Mouse (Mus musculus) heart, embryonic 12.5 days (tissue): Measurements from ENCODE around the gene Cenpb. TPM values are rescaled to one million over a fixed set of nuclear protein-coding genes. Genes with fewer than 3 reads are reported as not detected.
A peak's percentile ranks its signal among the peaks of the same experiment; 100 is the strongest.
"Not testable (repeated sequence)": the region's sequence is repeated elsewhere in the genome, so short reads cannot be mapped to it uniquely, and the experiment has no call there.

Source experiments
- ATAC-seq: fragments of 200-750 bp; cut with Nextera tagmentation; 2 replicates; pipeline ENCODE4 v1.8.0; 2017; ENCODE audit warnings: moderate TSS enrichment, moderate library complexity; ENCODE audit not compliant: insufficient number of reproducible peaks, low FRiP score
- H3K27ac ChIP-seq: fragments of 300-500 bp; sonication (generic); 2 replicates; pipeline ENCODE4 v1.5.1; 2016; ENCODE audit warnings: mild to moderate bottlenecking, moderate library complexity; ENCODE audit not compliant: poor library complexity, severe bottlenecking
- H3K27me3 ChIP-seq: fragments of 300-500 bp; sonication (generic); replicated peaks from 2 replicates; pipeline ENCODE4 v1.6.1; 2016; ENCODE audit warnings: mild to moderate bottlenecking, moderate library complexity
- H3K36me3 ChIP-seq: fragments of 300-500 bp; sonication (generic); 2 replicates; pipeline ENCODE4 v1.6.1; 2016; ENCODE audit warnings: mild to moderate bottlenecking, moderate library complexity
- H3K4me1 ChIP-seq: fragments of 300-500 bp; sonication (generic); replicated peaks from 2 replicates; pipeline ENCODE4 v1.6.1; 2016; ENCODE audit warnings: mild to moderate bottlenecking
- H3K4me2 ChIP-seq: fragments of 300-500 bp; sonication (generic); 2 replicates; pipeline ENCODE4 v1.6.1; 2016; ENCODE audit warnings: mild to moderate bottlenecking, moderate library complexity
- H3K4me3 ChIP-seq: fragments of 300-500 bp; sonication (generic); 2 replicates; pipeline ENCODE4 v1.5.1; 2016; ENCODE audit warnings: mild to moderate bottlenecking
- H3K9ac ChIP-seq: fragments of 300-500 bp; sonication (generic); 2 replicates; pipeline ENCODE4 v1.6.1; 2016; ENCODE audit warnings: mild to moderate bottlenecking, moderate library complexity
- H3K9me3 ChIP-seq: fragments of 300-500 bp; sonication (generic); replicated peaks from 2 replicates; pipeline ENCODE4 v1.6.1; 2016; ENCODE audit warnings: mild to moderate bottlenecking, moderate library complexity
- WGBS: fragments of 180-500 bp; shearing (Covaris S2); methylation state at CpG from one replicate; pipeline ENCODE4 v1.1.7; 2016; 5-methylcytosine and 5-hydroxymethylcytosine counted together
- polyA plus RNA-seq: library from polyadenylated mRNA; unstranded; fragments of >200 nt; fragmentation: Nextera tagmentation; extraction: Ambion mirVana; gene quantifications from 2 replicates; pipeline ENCODE4 v1.2.1, GENCODE M21; 2016

Cenpb gene
- polyA plus RNA-seq = 6.9 and 7.2 TPM in 2 replicates

DNA sequence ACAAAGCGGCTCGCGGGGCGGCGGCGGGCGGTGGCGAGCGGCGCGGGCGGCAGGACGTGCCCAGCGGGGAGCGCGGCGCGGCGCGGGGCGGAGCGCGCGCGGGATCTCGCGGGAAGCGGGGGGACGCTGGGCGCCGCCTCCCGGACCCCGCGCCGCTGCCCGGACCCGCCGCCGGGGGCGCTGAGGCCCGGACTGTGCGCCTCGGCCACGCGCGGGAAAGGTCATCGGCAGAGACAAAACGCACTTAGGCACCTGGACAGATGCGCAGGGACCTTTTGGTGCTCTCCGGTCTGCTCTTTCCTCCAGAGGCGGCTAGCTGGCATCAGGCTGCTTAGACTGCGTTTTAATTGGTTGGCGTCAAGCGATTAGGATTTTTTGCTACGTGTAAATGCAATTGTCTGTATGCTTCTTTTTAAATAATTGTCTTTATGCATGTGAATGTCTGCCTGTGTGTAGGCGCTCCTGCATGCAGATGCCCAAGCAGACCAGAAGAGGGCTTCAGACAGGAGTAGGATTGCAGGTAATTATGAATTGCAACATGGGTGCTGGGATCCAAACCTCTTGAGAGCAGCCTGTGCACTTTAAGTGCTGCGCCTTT lies at the start of gene Cenpb:
Cenpb (minus strand) TSS at position 78 of the 598 bp plus-strand sequence.
- Histone ChIP-seq H3K4me3 (peak within 1 kb of the TSS; percentile 87), H3K36me3 (peaks cover 22% of the 10 kb centered on the region), H3K9me3 (no peaks in the 10 kb centered on the region), H3K27ac (peak within 1 kb of the TSS; percentile 82), H3K4me1 (peaks cover 33% of the 10 kb centered on the region), H3K4me2 (peak within 1 kb of the TSS; percentile 95), H3K9ac (peak within 1 kb of the TSS; percentile 91), H3K27me3 (no peaks in the 10 kb centered on the region)
- ATAC-seq = peak; percentile 80
- WGBS = 9% methylated on average over 57 of the region's 57 CpGs

DNA sequence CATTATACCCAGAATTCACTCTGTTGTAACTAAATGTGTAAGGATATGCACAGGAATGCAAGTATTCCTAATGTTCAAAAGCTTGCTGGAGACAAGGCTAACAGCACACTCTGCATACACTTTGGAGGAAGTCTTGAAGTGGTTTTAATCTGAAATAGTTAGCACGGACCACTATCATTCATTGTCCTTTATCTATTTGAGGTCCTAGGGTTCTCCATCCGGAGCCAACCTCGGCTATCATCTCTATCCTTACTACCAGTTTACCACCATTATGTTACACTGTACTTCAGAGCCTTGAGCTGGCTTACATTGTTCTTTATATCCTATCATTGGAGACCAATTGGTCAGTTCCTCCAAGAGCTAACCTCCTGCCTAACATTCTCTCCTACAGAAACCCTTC lies 47.4 kb upstream of the Cenpb start:
- no peak overlapping the region for H3K9ac ChIP-seq
- no peak overlapping the region for H3K4me2 ChIP-seq
- H3K4me1 ChIP-seq = peaks cover 4% of the 10 kb centered on the region
- no peaks in the 10 kb centered on the region for H3K9me3 ChIP-seq
- no peak for ATAC-seq
- H3K27me3 ChIP-seq = no peaks in the 10 kb centered on the region
- H3K4me3 ChIP-seq = no peak overlapping the region
- 75% methylated on average over 3 of the region's 3 CpGs for WGBS
- H3K27ac ChIP-seq = no peak overlapping the region
- no peaks in the 10 kb centered on the region for H3K36me3 ChIP-seq

DNA sequence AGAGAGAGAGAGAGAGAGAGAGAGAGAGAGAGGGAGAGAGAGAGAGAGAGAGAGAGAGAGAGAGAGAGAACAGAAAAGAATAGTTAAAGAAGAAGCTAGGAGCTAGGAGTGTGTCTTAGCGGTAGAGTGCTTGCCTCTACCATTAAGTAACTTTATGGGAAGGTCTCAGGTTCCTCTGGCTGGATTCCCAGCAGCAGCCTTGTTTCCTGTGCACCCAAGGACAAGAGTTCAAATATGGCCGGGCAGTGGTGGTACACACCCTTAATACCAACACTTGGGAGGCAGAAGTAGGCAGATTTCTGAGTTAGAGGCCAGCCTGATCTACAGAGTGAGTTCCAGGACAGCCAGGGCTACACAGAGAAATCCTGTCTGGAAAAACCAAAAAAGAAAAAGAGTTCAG lies 46.8 kb upstream of the Cenpb start:
- H3K4me3 ChIP-seq, H3K36me3 ChIP-seq, ATAC-seq, H3K9me3 ChIP-seq, H3K9ac ChIP-seq, H3K27me3 ChIP-seq, H3K4me1 ChIP-seq, H3K27ac ChIP-seq, H3K4me2 ChIP-seq: not testable (repeated sequence)
- WGBS = 69% methylated on average over 2 of the region's 2 CpGs

DNA sequence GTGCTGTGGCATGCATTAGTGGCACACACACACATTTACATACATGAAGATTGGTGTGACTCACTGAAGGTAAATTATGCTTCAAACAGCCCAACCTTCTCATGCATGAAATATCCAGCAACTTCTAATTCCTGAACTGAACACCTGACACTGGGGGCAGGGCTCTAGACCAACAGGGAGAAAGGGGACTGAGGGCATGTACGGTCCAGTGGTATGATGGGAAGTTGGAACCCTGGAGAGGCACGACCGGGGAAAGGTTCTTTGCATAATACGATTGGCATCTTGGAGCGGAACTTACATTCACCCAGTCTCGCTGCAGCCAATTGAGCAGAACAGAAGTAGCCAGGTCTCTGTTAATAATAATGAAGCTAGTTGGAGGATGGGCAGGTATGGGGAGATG lies 45.3 kb upstream of the Cenpb start:
- no peak for ATAC-seq
- Histone ChIP-seq H3K4me3 (no peak overlapping the region), H3K27me3 (no peaks in the 10 kb centered on the region), H3K9ac (no peak overlapping the region), H3K4me2 (no peak overlapping the region), H3K4me1 (peaks cover 9% of the 10 kb centered on the region), H3K27ac (no peak overlapping the region), H3K36me3 (no peaks in the 10 kb centered on the region), H3K9me3 (no peaks in the 10 kb centered on the region)
- 87% methylated on average over 6 of the region's 6 CpGs for WGBS

DNA sequence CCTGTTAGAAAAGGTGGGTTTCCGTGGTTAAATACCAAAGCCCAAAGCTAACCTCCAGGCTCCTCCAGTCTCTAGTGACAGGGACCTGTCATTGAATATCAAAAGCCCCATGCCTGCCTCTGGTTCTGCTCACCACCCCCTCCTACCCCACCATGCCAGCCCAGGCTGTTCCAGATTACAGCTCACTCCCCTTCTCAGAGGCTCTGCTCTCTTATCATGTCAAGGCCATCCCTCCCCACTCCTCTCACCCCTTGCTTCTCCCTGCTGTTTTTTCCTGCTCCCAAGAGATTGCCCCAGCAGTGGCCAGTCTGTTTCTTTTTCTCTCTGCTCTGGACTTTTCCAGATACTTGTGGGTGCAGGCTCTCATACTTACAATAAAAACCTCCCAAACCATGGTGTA lies 43.7 kb upstream of the Cenpb start:
- H3K36me3 ChIP-seq = no peaks in the 10 kb centered on the region
- H3K27me3 ChIP-seq = no peaks in the 10 kb centered on the region
- no peak overlapping the region for H3K9ac ChIP-seq
- WGBS = 52% methylated on average over 1 of the region's 1 CpGs
- no peak overlapping the region for H3K4me3 ChIP-seq
- no peaks in the 10 kb centered on the region for H3K9me3 ChIP-seq
- no peak overlapping the region for H3K4me2 ChIP-seq
- H3K4me1 ChIP-seq = peaks cover 11% of the 10 kb centered on the region
- H3K27ac ChIP-seq = no peak overlapping the region
- ATAC-seq = peak; percentile 83

DNA sequence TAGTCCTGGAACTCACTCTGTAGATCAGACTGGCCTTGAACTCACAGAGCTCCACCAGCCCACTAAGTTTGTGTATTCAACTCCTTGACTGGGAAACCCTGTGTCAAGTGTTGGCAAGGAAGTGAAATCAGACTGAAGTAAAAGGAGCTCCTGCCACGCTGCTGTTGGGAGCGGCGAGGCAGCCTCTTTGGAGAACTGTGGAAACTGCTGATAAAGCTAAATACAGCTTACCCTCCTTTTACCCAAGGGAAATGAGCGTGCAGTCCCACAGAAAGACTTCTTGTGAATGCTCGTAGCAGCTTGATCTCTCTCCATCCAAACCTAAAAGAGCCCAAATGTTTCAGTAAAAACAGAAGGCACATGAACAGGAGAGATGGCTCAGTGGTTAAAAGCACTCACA lies 42.7 kb upstream of the Cenpb start:
- Histone ChIP-seq H3K9ac (no peak overlapping the region), H3K4me2 (no peak overlapping the region), H3K9me3 (no peaks in the 10 kb centered on the region), H3K4me3 (no peak overlapping the region), H3K27me3 (no peaks in the 10 kb centered on the region), H3K36me3 (no peaks in the 10 kb centered on the region), H3K4me1 (peaks cover 11% of the 10 kb centered on the region), H3K27ac (no peak overlapping the region)
- no peak for ATAC-seq
- WGBS = 21% methylated on average over 5 of the region's 5 CpGs

DNA sequence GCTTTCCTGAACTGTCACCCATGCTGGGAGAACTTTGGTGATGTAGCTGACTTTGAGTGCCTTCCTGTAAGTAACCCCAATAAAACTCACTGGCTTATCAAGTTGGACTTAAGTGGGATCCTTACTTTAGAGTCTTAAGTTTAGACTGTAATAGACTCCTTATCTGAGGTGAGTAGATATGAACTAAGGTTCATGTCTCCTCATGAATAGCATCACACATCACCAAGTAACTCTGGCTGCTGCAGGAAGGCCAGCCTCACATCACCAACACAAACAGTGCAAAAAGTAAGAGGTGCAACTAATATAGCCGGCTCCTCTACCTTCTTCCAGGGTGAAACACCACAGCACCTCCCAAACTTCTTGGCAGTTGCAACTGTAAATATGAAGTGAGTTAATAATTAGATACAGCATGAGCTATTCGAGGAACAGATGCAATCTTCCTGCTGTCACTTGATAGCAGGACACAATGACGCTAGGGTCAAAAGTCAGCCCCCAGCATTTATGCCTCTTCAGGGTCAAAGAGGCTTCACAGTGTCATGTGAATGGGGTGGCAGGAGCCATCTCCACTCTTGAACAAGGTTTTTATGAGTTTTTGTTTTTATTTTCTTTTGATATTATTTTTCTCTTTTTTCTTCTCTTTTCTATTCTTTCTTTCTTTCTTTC lies 42.1 kb upstream of the Cenpb start:
- H3K27me3 ChIP-seq = no peaks in the 10 kb centered on the region
- no peak overlapping the region for H3K9ac ChIP-seq
- ATAC-seq = no peak
- no peaks in the 10 kb centered on the region for H3K9me3 ChIP-seq
- 52% methylated on average over 3 of the region's 3 CpGs for WGBS
- no peaks in the 10 kb centered on the region for H3K36me3 ChIP-seq
- H3K4me1 ChIP-seq = peaks cover 11% of the 10 kb centered on the region
- H3K4me2 ChIP-seq = no peak overlapping the region
- no peak overlapping the region for H3K4me3 ChIP-seq
- H3K27ac ChIP-seq = no peak overlapping the region

DNA sequence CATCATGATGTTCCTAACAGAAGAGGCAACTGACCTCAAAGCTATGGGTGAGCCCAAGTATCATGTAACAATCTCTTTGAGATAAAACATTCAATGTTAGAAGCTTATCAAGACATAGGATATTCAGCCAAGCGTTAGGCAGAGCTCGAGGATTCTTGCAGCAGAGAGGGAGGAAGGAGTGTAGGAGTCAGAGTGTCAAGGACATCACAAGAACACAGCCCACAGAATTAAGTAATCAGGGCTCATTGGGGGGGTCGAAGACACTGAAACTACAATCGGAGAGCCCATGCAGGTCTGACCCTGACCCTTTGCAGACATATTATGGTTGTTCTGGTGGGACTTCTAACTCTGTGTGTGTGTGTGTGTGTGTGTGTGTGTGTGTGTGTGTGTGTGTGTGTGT lies 40.2 kb upstream of the Cenpb start:
- Histone ChIP-seq H3K36me3 (no peaks in the 10 kb centered on the region), H3K4me3 (no peak overlapping the region), H3K4me2 (no peak overlapping the region), H3K27me3 (no peaks in the 10 kb centered on the region), H3K27ac (no peak overlapping the region), H3K9ac (no peak overlapping the region; the same call in 1 of the 2 replicates), H3K4me1 (peaks cover 11% of the 10 kb centered on the region), H3K9me3 (no peaks in the 10 kb centered on the region)
- 56% methylated on average over 4 of the region's 4 CpGs for WGBS
- no peak for ATAC-seq

DNA sequence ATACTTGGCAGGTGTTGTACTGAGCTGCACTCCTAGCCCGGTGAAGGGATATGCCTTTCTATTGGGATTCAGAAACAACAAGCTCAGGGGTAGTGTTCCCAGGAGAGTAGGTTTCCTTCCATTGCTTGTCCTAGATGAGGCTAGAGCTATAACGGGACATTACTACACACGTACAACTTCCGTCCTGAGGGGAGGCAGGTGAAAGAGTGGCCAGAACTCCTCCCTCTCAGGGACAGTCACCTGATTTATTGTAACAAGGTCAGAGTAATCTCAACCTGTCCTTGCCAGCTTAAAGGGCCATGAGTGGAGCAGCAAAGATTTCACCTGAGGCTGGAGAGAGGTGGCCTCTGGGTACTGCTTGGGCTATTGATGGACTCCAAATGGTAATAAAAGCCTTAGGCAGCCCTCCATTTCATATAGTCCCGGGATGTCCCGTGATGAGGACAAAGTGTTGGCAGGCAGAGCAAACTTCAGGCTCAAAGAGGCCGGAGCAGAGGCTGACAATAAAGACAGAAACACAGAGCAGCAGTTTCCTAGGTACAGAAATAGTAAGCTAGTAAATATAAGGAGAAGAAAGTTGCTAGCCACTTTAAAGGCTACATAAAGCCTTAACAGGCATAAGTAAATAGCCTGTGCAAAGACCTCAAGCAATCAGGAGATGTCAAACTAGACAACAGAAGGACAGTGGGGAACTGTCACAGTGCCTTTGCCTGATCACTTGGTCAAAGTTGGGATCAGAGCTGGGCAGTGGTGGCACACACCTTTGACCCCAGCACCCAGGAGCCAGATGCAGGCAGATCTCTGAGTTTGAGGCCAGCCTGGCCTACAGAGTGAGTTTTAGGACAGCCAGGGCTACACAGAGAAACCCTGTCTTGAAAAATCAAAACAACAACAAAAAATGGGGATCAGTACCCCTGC lies 36.3 kb upstream of the Cenpb start:
- no peak for ATAC-seq
- Histone ChIP-seq H3K4me1 (peaks cover 23% of the 10 kb centered on the region), H3K27me3 (no peaks in the 10 kb centered on the region), H3K4me2 (no peak overlapping the region), H3K27ac (no peak overlapping the region), H3K9ac (no peak overlapping the region), H3K9me3 (no peaks in the 10 kb centered on the region), H3K4me3 (no peak overlapping the region), H3K36me3 (peaks cover 25% of the 10 kb centered on the region)
- WGBS = 77% methylated on average over 7 of the region's 7 CpGs

DNA sequence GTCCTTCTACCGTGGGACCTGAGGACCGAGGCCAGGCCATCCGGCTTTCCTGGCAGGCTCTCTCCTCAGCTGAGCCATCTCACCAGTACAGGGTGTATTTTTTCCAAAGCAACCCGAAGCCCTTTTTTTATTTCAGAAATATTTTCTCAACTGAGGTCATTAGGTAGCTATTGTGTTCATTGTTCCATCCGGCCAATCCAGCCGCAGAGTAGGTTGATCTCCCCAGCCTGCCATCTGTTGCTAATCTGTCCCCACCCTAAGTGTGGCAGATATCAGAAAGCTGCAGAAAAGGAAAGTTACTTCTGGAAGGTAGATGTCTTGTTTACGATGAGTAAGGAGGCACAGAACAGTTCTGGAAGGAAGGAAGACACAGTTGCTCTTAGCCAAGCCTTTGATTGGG lies 33.9 kb upstream of the Cenpb start:
- Histone ChIP-seq H3K27me3 (no peaks in the 10 kb centered on the region), H3K36me3 (peaks cover 25% of the 10 kb centered on the region), H3K9me3 (no peaks in the 10 kb centered on the region), H3K27ac (no peak overlapping the region), H3K4me2 (no peak overlapping the region), H3K9ac (no peak overlapping the region), H3K4me3 (no peak overlapping the region), H3K4me1 (peaks cover 33% of the 10 kb centered on the region)
- whole genome bisulfite sequencing = 66% methylated on average over 7 of the region's 7 CpGs
- peak; percentile 6; the same call in 1 of the 2 replicates for ATAC-seq

DNA sequence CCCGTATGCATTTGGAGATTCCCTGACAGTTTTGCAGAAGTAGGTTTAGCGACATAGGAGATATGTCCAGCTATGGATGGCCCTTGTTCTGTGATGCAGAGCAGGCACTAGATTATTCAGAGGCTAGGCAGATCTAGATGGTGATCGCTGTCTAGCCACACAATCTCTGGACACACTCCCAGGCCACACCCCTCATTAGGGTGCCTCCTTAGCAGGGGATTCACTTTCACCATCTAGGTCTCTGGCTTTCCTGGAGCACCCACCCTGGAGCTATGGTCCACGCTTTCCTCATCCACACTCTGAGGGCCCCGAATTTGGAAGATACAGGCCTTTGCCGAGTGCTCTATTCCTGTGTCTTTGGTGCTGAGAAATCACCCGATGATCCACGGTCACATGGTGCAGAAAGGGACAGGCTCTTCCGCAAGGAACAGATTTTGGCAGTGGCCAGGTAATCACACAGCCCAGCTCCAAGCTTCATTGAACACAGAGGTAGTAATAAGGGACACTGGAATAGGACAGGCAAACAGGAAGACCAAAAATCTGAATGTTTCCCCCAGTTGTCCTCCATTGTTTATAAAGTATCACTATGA lies 31.3 kb upstream of the Cenpb start:
- Histone ChIP-seq H3K36me3 (peaks cover 25% of the 10 kb centered on the region), H3K4me3 (peak overlapping the region; percentile 60), H3K27ac (peak overlapping the region; percentile 90; the same call in 1 of the 2 replicates)

More for the DNA sequence above, 31.3 kb upstream of the Cenpb start:
- 0 out of 2 replicates have a peak, but pooled peaks cover 3% of the 10 kb centered on the region for H3K27me3 ChIP-seq
- no peak for ATAC-seq
- H3K9ac ChIP-seq = peak overlapping the region; percentile 77
- no peaks in the 10 kb centered on the region for H3K9me3 ChIP-seq
- H3K4me2 ChIP-seq = peak overlapping the region; percentile 74
- H3K4me1 ChIP-seq = peaks cover 33% of the 10 kb centered on the region
- WGBS = 55% methylated on average over 9 of the region's 9 CpGs
